In genomic region chr7:44895206-44895592, GRCm38 (mm10) we compare ENCODE assay signal across 8 mouse cellular contexts. TPM values are rescaled to one million over a fixed set of nuclear protein-coding genes. Genes with fewer than 3 reads are reported as not detected.
DNase-seq lines count a peak whose midpoint lies in the region; ATAC-seq and TF ChIP-seq lines count a peak whose summit lies in the region.

No protein-coding gene starts in this region.

- TF ChIP-seq POLR2A in bone marrow macrophage, adult 2 months (IDR thresholded peaks at IDR 0.05; ENCODE audit: borderline replicate concordance, low read depth, low read length): no peak
- no peak for TF ChIP-seq POLR2A in thymus, adult 2 months (IDR thresholded peaks at IDR 0.05; ENCODE audit: control insufficient read depth, extremely low read depth, insufficient read depth, low read length, poor library complexity)

- no peak for TF ChIP-seq CTCF in bone marrow macrophage, adult 2 months (IDR thresholded peaks at IDR 0.05; ENCODE audit: low read depth, low read length)
- TF ChIP-seq CTCF in heart, postnatal 0 days (IDR thresholded peaks at IDR 0.05; ENCODE audit: low read depth): no peak
- no peak for TF ChIP-seq CTCF in liver, postnatal 0 days (IDR thresholded peaks at IDR 0.05; ENCODE audit: low read depth)
- no peak for TF ChIP-seq CTCF in thymus, adult 2 months (IDR thresholded peaks at IDR 0.05; ENCODE audit: borderline replicate concordance, control insufficient read depth, extremely low read depth, insufficient read depth, low read length, poor library complexity)

- no peaks in the 10 kb centered on the region for H3K9me3 ChIP-seq in heart, embryonic 14.5 days (ENCODE audit: control insufficient read depth, low read length)
- H3K9me3 ChIP-seq in heart, postnatal 0 days (replicated peaks; ENCODE audit: control insufficient read depth, low read length): no peaks in the 10 kb centered on the region
- no peaks in the 10 kb centered on the region for H3K9me3 ChIP-seq in liver, postnatal 0 days (ENCODE audit: low read length)

- ATAC-seq in heart, embryonic 14.5 days (ENCODE audit: insufficient number of reproducible peaks, insufficient read depth, low FRiP score, low read depth): no peak
- no peak for ATAC-seq in heart, postnatal 0 days (ENCODE audit: insufficient read depth, low read depth)
- no peak for ATAC-seq in liver, postnatal 0 days
- ATAC-seq in megakaryocyte-erythroid progenitor cell, adult 5-6 weeks (replicated peaks; ENCODE audit: low FRiP score, low TSS enrichment, poor library complexity, severe bottlenecking): no peak

- no peak for DNase-seq in heart, postnatal 14 days
- DNase-seq in heart, postnatal 0 days (ENCODE audit: low spot score): no peak
- DNase-seq in liver, postnatal 0 days: no peak
- no peak for DNase-seq in thymus, adult 2 months
- DNase-seq in urinary bladder, postnatal 25 days (ENCODE audit: low spot score): no peak

- no peaks in the 10 kb centered on the region for H3K27me3 ChIP-seq in heart, embryonic 14.5 days (ENCODE audit: control insufficient read depth, insufficient read depth, low read length)
- H3K27me3 ChIP-seq in heart, postnatal 0 days (ENCODE audit: control insufficient read depth, insufficient read depth, low read length): no peaks in the 10 kb centered on the region
- no peaks in the 10 kb centered on the region for H3K27me3 ChIP-seq in liver, postnatal 0 days (ENCODE audit: insufficient read depth, low read length)
- H3K27me3 ChIP-seq in thymus, adult 2 months (ENCODE audit: control insufficient read depth, insufficient read depth, low read length): no peaks in the 10 kb centered on the region

- no peak overlapping the region; the same call in 1 of the 2 replicates for H3K9ac ChIP-seq in heart, embryonic 14.5 days (ENCODE audit: low read length)
- no peak overlapping the region for H3K9ac ChIP-seq in heart, postnatal 0 days (replicated peaks; ENCODE audit: low read depth, low read length)
- no peak overlapping the region for H3K9ac ChIP-seq in liver, postnatal 0 days (replicated peaks)

- TF ChIP-seq EP300 in heart, postnatal 0 days (IDR thresholded peaks at IDR 0.05; ENCODE audit: low read depth): no peak
- TF ChIP-seq EP300 in liver, postnatal 0 days (IDR thresholded peaks at IDR 0.05; ENCODE audit: low read depth): no peak

- peak overlapping the region; percentile 62 to 70; a peak in 3 of 4 replicates for H3K4me3 ChIP-seq in heart, embryonic 14.5 days (ENCODE audit: control insufficient read depth in 1 of 2, insufficient read depth in 1 of 2, low read depth in 1 of 2, low read length in 2 of 2)
- H3K4me3 ChIP-seq in bone marrow macrophage, adult 2 months (ENCODE audit: insufficient read depth, low read length): peak overlapping the region; percentile 70
- peak overlapping the region; percentile 69; the same call in 1 of the 2 replicates for H3K4me3 ChIP-seq in heart, postnatal 0 days (ENCODE audit: low read depth, low read length)
- peak overlapping the region; percentile 63 for H3K4me3 ChIP-seq in liver, postnatal 0 days (ENCODE audit: low read depth, low read length)
- H3K4me3 ChIP-seq in thymus, adult 2 months (ENCODE audit: control insufficient read depth, insufficient read depth, low read length): no peak overlapping the region

- peak overlapping the region; percentile 83 for H3K4me2 ChIP-seq in heart, embryonic 14.5 days (ENCODE audit: low read length)
- peak overlapping the region; percentile 82 for H3K4me2 ChIP-seq in heart, postnatal 0 days (ENCODE audit: low read depth, low read length)
- H3K4me2 ChIP-seq in liver, postnatal 0 days (ENCODE audit: low read depth, low read length): peak overlapping the region; percentile 84

- peak overlapping the region; percentile 68 to 88; a peak in 2 of 4 replicates for H3K27ac ChIP-seq in heart, embryonic 14.5 days (replicated peaks in 1 of 2; ENCODE audit: control insufficient read depth in 1 of 2, insufficient read depth in 1 of 2, low read depth in 2 of 2, low read length in 2 of 2)
- no peak overlapping the region for H3K27ac ChIP-seq in bone marrow macrophage, adult 2 months (ENCODE audit: insufficient read depth, low read depth, low read length)
- H3K27ac ChIP-seq in heart, postnatal 0 days (ENCODE audit: low read depth): no peak overlapping the region
- H3K27ac ChIP-seq in liver, postnatal 0 days (ENCODE audit: low read depth): no peak overlapping the region
- H3K27ac ChIP-seq in thymus, adult 2 months (ENCODE audit: control insufficient read depth, insufficient read depth, low read length): no peak overlapping the region

- peaks cover 16 to 42% of the 10 kb centered on the region in 2 experiments for H3K4me1 ChIP-seq in heart, embryonic 14.5 days (ENCODE audit: control insufficient read depth in 2 of 2, insufficient read depth in 2 of 2, low read length in 2 of 2)
- H3K4me1 ChIP-seq in bone marrow macrophage, adult 2 months (ENCODE audit: control insufficient read depth, insufficient read depth, low read length): peaks cover 15% of the 10 kb centered on the region
- H3K4me1 ChIP-seq in heart, postnatal 0 days (ENCODE audit: control insufficient read depth, insufficient read depth): peaks cover 33% of the 10 kb centered on the region
- peaks cover 34% of the 10 kb centered on the region for H3K4me1 ChIP-seq in liver, postnatal 0 days (ENCODE audit: insufficient read depth)
- peaks cover 28% of the 10 kb centered on the region for H3K4me1 ChIP-seq in thymus, adult 2 months (replicated peaks; ENCODE audit: control insufficient read depth, insufficient read depth, low read length)

- peaks cover 25% of the 10 kb centered on the region for H3K36me3 ChIP-seq in heart, embryonic 14.5 days (ENCODE audit: control insufficient read depth, insufficient read depth, low read length)
- H3K36me3 ChIP-seq in heart, postnatal 0 days (replicated peaks; ENCODE audit: control insufficient read depth, insufficient read depth, low read length): peaks cover 9% of the 10 kb centered on the region
- H3K36me3 ChIP-seq in liver, postnatal 0 days (replicated peaks; ENCODE audit: insufficient read depth, low read length): peaks cover 15% of the 10 kb centered on the region
- no peaks in the 10 kb centered on the region for H3K36me3 ChIP-seq in thymus, adult 2 months (ENCODE audit: control insufficient read depth, insufficient read depth, low read length)

- WGBS in heart, embryonic 14.5 days: 78% methylated on average over 7 of the region's 7 CpGs
- WGBS in heart, postnatal 0 days: 72% methylated on average over 7 of the region's 7 CpGs
- WGBS in liver, postnatal 0 days (ENCODE audit: insufficient replicate concordance): 79% methylated on average over 7 of the region's 7 CpGs
- 49% methylated on average over 7 of the region's 7 CpGs for WGBS in thymus, adult 2 months

- intact Hi-C loops in heart, postnatal 14 days (cut with DNase I): loop anchor here (5.0 kb wide), 1 partner anchor 57 kb away; no protein-coding TSS in a partner anchor

RNA-seq across cellular contexts. Expression of gene Fuz, which starts 0.7 kb away (rescaled TPM):
- 11.9 and 14.5 TPM in 2 replicates for polyA plus RNA-seq in heart, embryonic 14.5 days (2014; fragmentation: Nextera tagmentation; extraction: Ambion mirVana)
- 10 to 100 TPM in 1 of 2 experiments, 1 to 10 TPM in 1; 9.0 to 18.1 TPM for total RNA-seq in heart, postnatal 14 days (2021)
- 11.3 and 14.1 TPM in 2 replicates for polyA plus RNA-seq in bone marrow macrophage, adult 2 months (2012; ENCODE audit: insufficient read depth, insufficient read length, missing spikeins)
- total RNA-seq in heart, postnatal 0 days (2014; rRNA removed; ENCODE audit: low replicate concordance): 25.0 and 50.8 TPM in 2 replicates
- polyA plus RNA-seq in heart, postnatal 0 days (2015; fragmentation: Nextera tagmentation; extraction: Ambion mirVana): 10.0 and 12.0 TPM in 2 replicates
- 4.1 and 4.4 TPM in 2 replicates for polyA plus RNA-seq in liver, postnatal 0 days (2015; fragmentation: Nextera tagmentation; extraction: Ambion mirVana)
- 60.9 and 73.3 TPM in 2 replicates for polyA plus RNA-seq in thymus, adult 2 months (2012; rRNA removed)
- total RNA-seq in megakaryocyte-erythroid progenitor cell, adult 5-6 weeks (2014; fragmentation: Nextera tagmentation): 12.0 and 19.8 TPM in 2 replicates
- total RNA-seq in megakaryocyte-erythroid progenitor cell, adult 5-6 weeks (2017): 14.2 and 18.3 TPM in 2 replicates

RNA-seq across cellular contexts. Expression of gene Med25, which starts 2.7 kb away (rescaled TPM):
- polyA plus RNA-seq in heart, embryonic 14.5 days (2014; fragmentation: Nextera tagmentation; extraction: Ambion mirVana): 52.6 and 59.5 TPM in 2 replicates
- 10 to 100 TPM; 60.3 to 68.6 TPM for total RNA-seq in heart, postnatal 14 days (2021)
- polyA plus RNA-seq in bone marrow macrophage, adult 2 months (2012; ENCODE audit: insufficient read depth, insufficient read length, missing spikeins): 32.3 and 33.4 TPM in 2 replicates
- total RNA-seq in heart, postnatal 0 days (2014; rRNA removed; ENCODE audit: low replicate concordance): 112 and 136 TPM in 2 replicates
- polyA plus RNA-seq in heart, postnatal 0 days (2015; fragmentation: Nextera tagmentation; extraction: Ambion mirVana): 69.0 and 73.3 TPM in 2 replicates
- 35.6 and 37.7 TPM in 2 replicates for polyA plus RNA-seq in liver, postnatal 0 days (2015; fragmentation: Nextera tagmentation; extraction: Ambion mirVana)
- 220 and 266 TPM in 2 replicates for polyA plus RNA-seq in thymus, adult 2 months (2012; rRNA removed)
- total RNA-seq in megakaryocyte-erythroid progenitor cell, adult 5-6 weeks (2014; fragmentation: Nextera tagmentation): 42.0 and 71.7 TPM in 2 replicates
- total RNA-seq in megakaryocyte-erythroid progenitor cell, adult 5-6 weeks (2017): 12.1 and 18.1 TPM in 2 replicates

RNA-seq across cellular contexts. Expression of gene Ptov1, which starts 25.6 kb away (rescaled TPM):
- 279 and 310 TPM in 2 replicates for polyA plus RNA-seq in heart, embryonic 14.5 days (2014; fragmentation: Nextera tagmentation; extraction: Ambion mirVana)
- total RNA-seq in heart, postnatal 14 days (2021): 100 to 1,000 TPM; 149 to 160 TPM
- polyA plus RNA-seq in bone marrow macrophage, adult 2 months (2012; ENCODE audit: insufficient read depth, insufficient read length, missing spikeins): 90.1 and 105 TPM in 2 replicates
- 335 and 364 TPM in 2 replicates for total RNA-seq in heart, postnatal 0 days (2014; rRNA removed; ENCODE audit: low replicate concordance)
- polyA plus RNA-seq in heart, postnatal 0 days (2015; fragmentation: Nextera tagmentation; extraction: Ambion mirVana): 246 and 248 TPM in 2 replicates
- polyA plus RNA-seq in liver, postnatal 0 days (2015; fragmentation: Nextera tagmentation; extraction: Ambion mirVana): 43.5 and 49.8 TPM in 2 replicates
- polyA plus RNA-seq in thymus, adult 2 months (2012; rRNA removed): 316 and 338 TPM in 2 replicates
- total RNA-seq in megakaryocyte-erythroid progenitor cell, adult 5-6 weeks (2014; fragmentation: Nextera tagmentation): 79.6 and 88.8 TPM in 2 replicates
- 19.6 and 40.9 TPM in 2 replicates for total RNA-seq in megakaryocyte-erythroid progenitor cell, adult 5-6 weeks (2017)

RNA-seq across cellular contexts. Expression of gene Ap2a1, which starts 34.1 kb away (rescaled TPM):
- 54.0 and 58.8 TPM in 2 replicates for polyA plus RNA-seq in heart, embryonic 14.5 days (2014; fragmentation: Nextera tagmentation; extraction: Ambion mirVana)
- 10 to 100 TPM; 74.5 to 82.2 TPM for total RNA-seq in heart, postnatal 14 days (2021)
- 42.3 and 56.7 TPM in 2 replicates for polyA plus RNA-seq in bone marrow macrophage, adult 2 months (2012; ENCODE audit: insufficient read depth, insufficient read length, missing spikeins)
- 63.1 and 99.0 TPM in 2 replicates for total RNA-seq in heart, postnatal 0 days (2014; rRNA removed; ENCODE audit: low replicate concordance)
- 36.2 and 37.1 TPM in 2 replicates for polyA plus RNA-seq in heart, postnatal 0 days (2015; fragmentation: Nextera tagmentation; extraction: Ambion mirVana)
- polyA plus RNA-seq in liver, postnatal 0 days (2015; fragmentation: Nextera tagmentation; extraction: Ambion mirVana): 25.6 and 29.5 TPM in 2 replicates
- polyA plus RNA-seq in thymus, adult 2 months (2012; rRNA removed): 133 and 147 TPM in 2 replicates
- 95.3 and 104 TPM in 2 replicates for total RNA-seq in megakaryocyte-erythroid progenitor cell, adult 5-6 weeks (2014; fragmentation: Nextera tagmentation)
- total RNA-seq in megakaryocyte-erythroid progenitor cell, adult 5-6 weeks (2017): 23.8 and 37.1 TPM in 2 replicates

RNA-seq across cellular contexts. Expression of gene Pnkp, which starts 38.3 kb away (rescaled TPM):
- 19.4 and 22.7 TPM in 2 replicates for polyA plus RNA-seq in heart, embryonic 14.5 days (2014; fragmentation: Nextera tagmentation; extraction: Ambion mirVana)
- 10 to 100 TPM; 17.6 to 18.8 TPM for total RNA-seq in heart, postnatal 14 days (2021)
- polyA plus RNA-seq in bone marrow macrophage, adult 2 months (2012; ENCODE audit: insufficient read depth, insufficient read length, missing spikeins): 31.2 and 48.7 TPM in 2 replicates
- 43.6 and 45.9 TPM in 2 replicates for total RNA-seq in heart, postnatal 0 days (2014; rRNA removed; ENCODE audit: low replicate concordance)
- 24.5 and 27.2 TPM in 2 replicates for polyA plus RNA-seq in heart, postnatal 0 days (2015; fragmentation: Nextera tagmentation; extraction: Ambion mirVana)
- polyA plus RNA-seq in liver, postnatal 0 days (2015; fragmentation: Nextera tagmentation; extraction: Ambion mirVana): 25.6 and 27.9 TPM in 2 replicates
- 110 and 135 TPM in 2 replicates for polyA plus RNA-seq in thymus, adult 2 months (2012; rRNA removed)
- 25.2 and 58.9 TPM in 2 replicates for total RNA-seq in megakaryocyte-erythroid progenitor cell, adult 5-6 weeks (2014; fragmentation: Nextera tagmentation)
- total RNA-seq in megakaryocyte-erythroid progenitor cell, adult 5-6 weeks (2017): 18.4 and 30.5 TPM in 2 replicates

Comparison
In these comparisons a context has a peak if more than half of its experiments do, and no peak if none do; other contexts are left out.
1. H3K27ac ChIP-seq: peak in heart, embryonic 14.5 days (2 of 2); none in bone marrow macrophage, adult 2 months (single experiment), heart, postnatal 0 days (single experiment), liver, postnatal 0 days (single experiment) and thymus, adult 2 months (single experiment).
2. Peak in every context shown above with its lines, with median percentiles within 50 percentile points of each other: H3K4me2 ChIP-seq.